Mouse (Mus musculus): ENCODE measurements around the gene Hnrnpa3. TPM values are rescaled to one million over a fixed set of nuclear protein-coding genes. Genes with fewer than 3 reads are reported as not detected.
"Not testable (repeated sequence)": the region's sequence is repeated elsewhere in the genome, so short reads cannot be mapped to it uniquely, and the experiment has no call there.

Gene Hnrnpa3
- polyA plus RNA-seq, 1 experiment from 2014 or later, result 302 TPM

DNA sequence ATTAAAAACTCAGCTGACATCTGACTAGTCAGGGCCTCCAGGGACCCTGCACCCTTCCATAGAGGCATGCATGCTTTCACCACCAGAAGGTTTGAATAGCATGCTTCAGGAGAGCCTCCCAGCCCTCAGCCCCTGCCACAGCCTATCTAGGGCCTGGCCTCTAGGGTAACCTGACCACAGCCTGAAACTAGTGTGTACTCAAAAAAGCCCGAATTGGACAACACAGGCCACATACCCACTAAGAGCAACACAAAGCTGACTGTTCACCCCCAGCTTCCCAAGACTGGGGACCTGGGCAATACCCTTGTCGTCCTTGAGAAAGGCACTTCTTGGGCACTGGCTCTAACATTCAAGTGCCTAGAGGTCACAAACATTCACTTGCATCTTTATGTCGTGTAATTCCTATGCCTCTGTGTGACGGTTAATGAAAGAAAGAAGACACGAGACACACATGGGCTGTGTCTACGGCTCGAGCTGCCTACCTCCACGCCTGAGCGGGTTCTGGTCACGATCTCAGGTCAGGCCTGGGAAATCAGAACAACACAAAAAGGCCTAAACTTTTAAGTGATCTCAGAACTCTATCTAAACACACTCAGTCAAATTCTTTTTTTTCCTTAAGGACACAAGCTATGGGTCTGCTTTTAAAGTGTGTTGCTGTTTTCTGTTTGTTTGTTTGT, 30.6 kb downstream of the Hnrnpa3 start:
- 81% methylated on average over 10 of the region's 10 CpGs for WGBS
- no peak for DNase-seq
- Histone ChIP-seq H3K27me3 (ENCODE audit: insufficient read depth, low read length) (no peaks in the 10 kb centered on the region), H3K9me3 (ENCODE audit: low read depth, low read length) (no peaks in the 10 kb centered on the region), H3K27ac (ENCODE audit: low read depth) (no peak overlapping the region), H3K4me1 (ENCODE audit: insufficient read depth) (no peaks in the 10 kb centered on the region), H3K36me3 (ENCODE audit: insufficient read depth) (no peaks in the 10 kb centered on the region; the same call in 1 of the 2 replicates), H3K4me3 (ENCODE audit: low read depth, low read length) (no peak overlapping the region), H3K4me2 (no peak overlapping the region), H3K9ac (no peak overlapping the region)
- TF ChIP-seq CTCF (IDR thresholded peaks at IDR 0.05; ENCODE audit: low read depth), result no peak
- no peak for ATAC-seq (ENCODE audit: insufficient read depth)

DNA sequence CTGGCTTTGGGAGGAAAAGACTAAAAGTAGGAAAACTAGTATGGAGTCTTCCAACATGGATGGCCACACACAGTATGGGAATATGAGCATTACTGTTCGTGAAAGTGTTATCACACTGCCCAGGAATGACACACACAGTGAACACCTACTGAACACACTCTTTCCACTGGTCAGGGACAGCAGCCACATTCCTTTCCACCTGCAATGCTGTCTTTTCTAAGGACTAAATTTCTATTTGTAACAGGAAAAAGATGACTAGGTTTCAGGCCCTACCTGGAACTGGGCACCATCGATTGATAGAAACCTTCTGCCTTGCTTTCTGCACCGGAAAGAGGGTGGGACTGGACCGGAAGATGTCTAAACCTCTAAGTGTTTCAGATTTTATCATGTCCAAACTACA, 31.6 kb downstream of the Hnrnpa3 start:
- Histone ChIP-seq H3K27me3 (ENCODE audit: insufficient read depth, low read length) (no peaks in the 10 kb centered on the region), H3K9ac (no peak overlapping the region), H3K4me3 (ENCODE audit: low read depth, low read length) (no peak overlapping the region), H3K27ac (ENCODE audit: low read depth) (no peak overlapping the region), H3K9me3 (ENCODE audit: low read depth, low read length) (no peaks in the 10 kb centered on the region), H3K36me3 (ENCODE audit: insufficient read depth) (no peaks in the 10 kb centered on the region; the same call in 1 of the 2 replicates), H3K4me2 (no peak overlapping the region), H3K4me1 (ENCODE audit: insufficient read depth) (no peaks in the 10 kb centered on the region)
- no peak for ATAC-seq (ENCODE audit: insufficient read depth)
- TF ChIP-seq CTCF (IDR thresholded peaks at IDR 0.05; ENCODE audit: low read depth), result no peak
- WGBS, result 92% methylated on average over 4 of the region's 4 CpGs
- DNase-seq, result no peak

DNA sequence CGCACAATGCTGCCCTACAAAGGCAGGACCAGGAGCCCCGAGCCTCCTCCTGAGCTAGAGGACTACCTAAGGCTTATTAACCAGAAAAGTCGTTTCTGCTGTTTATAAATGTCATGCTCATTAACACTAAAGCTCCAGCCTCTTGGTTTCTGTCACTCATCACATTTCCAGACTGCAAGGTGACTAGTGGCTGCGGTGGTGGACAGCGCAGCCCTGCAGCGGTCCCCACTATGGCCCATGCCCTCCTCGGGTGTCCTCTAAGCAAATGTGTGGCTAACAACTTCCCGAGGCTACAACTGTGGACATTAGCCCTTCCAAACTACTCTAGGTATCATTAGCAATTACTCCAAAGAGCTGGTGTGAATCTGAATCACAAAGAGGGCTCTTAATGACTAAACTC, 32.3 kb downstream of the Hnrnpa3 start:
- H3K9me3 ChIP-seq (ENCODE audit: low read depth, low read length), result no peaks in the 10 kb centered on the region
- H3K4me3 ChIP-seq (ENCODE audit: low read depth, low read length), result no peak overlapping the region
- 74% methylated on average over 8 of the region's 8 CpGs for WGBS
- no peak for DNase-seq
- H3K27me3 ChIP-seq (ENCODE audit: insufficient read depth, low read length), result no peaks in the 10 kb centered on the region
- no peaks in the 10 kb centered on the region for H3K4me1 ChIP-seq (ENCODE audit: insufficient read depth)
- no peak overlapping the region for H3K4me2 ChIP-seq
- H3K27ac ChIP-seq (ENCODE audit: low read depth), result no peak overlapping the region
- TF ChIP-seq CTCF (IDR thresholded peaks at IDR 0.05; ENCODE audit: low read depth), result no peak
- no peak overlapping the region for H3K9ac ChIP-seq
- H3K36me3 ChIP-seq (ENCODE audit: insufficient read depth), result no peaks in the 10 kb centered on the region; the same call in 1 of the 2 replicates
- no peak for ATAC-seq (ENCODE audit: insufficient read depth)

DNA sequence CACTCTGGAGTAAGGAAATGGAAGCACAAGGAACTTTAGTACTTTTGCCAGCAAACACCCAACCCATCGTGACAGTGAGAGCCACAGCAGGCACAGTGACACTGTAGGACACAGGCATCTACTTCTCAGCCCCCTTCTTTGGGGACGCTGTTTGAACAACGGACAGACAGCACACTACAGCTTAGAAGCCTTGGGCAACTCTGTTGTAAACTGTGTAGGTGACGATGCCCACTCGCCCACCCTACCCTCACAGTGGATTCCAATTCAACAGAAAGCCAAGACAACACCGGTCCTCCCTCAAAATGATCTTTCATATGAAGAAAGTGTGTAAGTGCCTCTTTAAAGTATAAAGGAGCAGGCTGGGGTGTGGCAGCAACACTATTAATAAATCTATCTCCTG, 33.3 kb downstream of the Hnrnpa3 start:
- 0 out of 2 replicates have a peak, but pooled peaks cover 7% of the 10 kb centered on the region for H3K4me1 ChIP-seq (ENCODE audit: insufficient read depth)
- no peaks in the 10 kb centered on the region for H3K27me3 ChIP-seq (ENCODE audit: insufficient read depth, low read length)
- H3K36me3 ChIP-seq (ENCODE audit: insufficient read depth), result no peaks in the 10 kb centered on the region; the same call in 1 of the 2 replicates
- no peak overlapping the region for H3K4me3 ChIP-seq (ENCODE audit: low read depth, low read length)
- H3K4me2 ChIP-seq, result no peak overlapping the region
- no peak overlapping the region for H3K9ac ChIP-seq
- no peak overlapping the region for H3K27ac ChIP-seq (ENCODE audit: low read depth)
- no peak for TF ChIP-seq CTCF (IDR thresholded peaks at IDR 0.05; ENCODE audit: low read depth)
- no peak for ATAC-seq (ENCODE audit: insufficient read depth)
- no peaks in the 10 kb centered on the region for H3K9me3 ChIP-seq (ENCODE audit: low read depth, low read length)
- DNase-seq, result no peak
- 84% methylated on average over 6 of the region's 6 CpGs for WGBS

- not testable (repeated sequence) for ATAC-seq (ENCODE audit: insufficient read depth)
- 82% methylated on average over 3 of the region's 3 CpGs for WGBS
Observed at GRCm38 (mm10) chr2:75694926-75695325, 35.9 kb downstream of the Hnrnpa3 start.

DNA sequence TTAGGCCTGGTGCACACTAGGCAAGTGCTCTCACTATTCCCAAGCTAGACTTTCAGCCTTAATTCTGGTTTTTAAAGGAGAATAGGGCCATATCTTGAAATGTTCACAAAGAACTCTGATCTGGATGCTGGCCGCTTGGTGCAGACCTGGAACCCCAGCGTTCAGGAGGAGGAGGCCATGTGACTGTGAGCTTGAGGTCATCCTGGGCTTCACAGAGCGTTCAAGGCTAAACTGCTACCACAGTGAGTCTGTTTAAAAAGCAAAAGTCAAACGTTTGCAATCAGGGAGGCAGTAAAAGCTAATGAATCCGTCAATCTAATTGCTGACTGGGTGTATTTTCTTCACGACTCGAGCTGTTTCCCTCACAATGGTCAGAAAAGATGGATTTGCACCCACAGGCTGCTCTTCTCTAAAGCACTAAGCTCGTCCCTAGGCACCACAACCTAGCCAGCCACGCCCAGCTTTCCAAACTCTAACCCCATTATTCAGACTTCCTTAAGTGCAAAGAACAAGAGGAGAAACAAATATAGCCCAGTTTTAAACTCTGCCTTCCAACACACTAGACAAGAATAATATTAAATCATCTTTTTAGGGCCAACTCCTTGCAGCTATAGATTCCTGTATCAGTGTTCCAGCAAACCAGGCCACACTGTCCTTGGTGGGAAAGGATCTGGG, 36.8 kb downstream of the Hnrnpa3 start:
- no peak overlapping the region for H3K27ac ChIP-seq (ENCODE audit: low read depth)
- 0 out of 2 replicates have a peak, but pooled peaks cover 8% of the 10 kb centered on the region for H3K4me1 ChIP-seq (ENCODE audit: insufficient read depth)
- H3K9ac ChIP-seq, result no peak overlapping the region
- H3K27me3 ChIP-seq (ENCODE audit: insufficient read depth, low read length), result no peaks in the 10 kb centered on the region
- H3K9me3 ChIP-seq (ENCODE audit: low read depth, low read length), result no peaks in the 10 kb centered on the region
- H3K4me2 ChIP-seq, result no peak overlapping the region
- ATAC-seq (ENCODE audit: insufficient read depth) (no peak), DNase-seq (no peak)
- no peak overlapping the region for H3K4me3 ChIP-seq (ENCODE audit: low read depth, low read length)
- WGBS, result 53% methylated on average over 9 of the region's 9 CpGs
- H3K36me3 ChIP-seq (ENCODE audit: insufficient read depth), result peaks cover 4% of the 10 kb centered on the region
- no peak for TF ChIP-seq CTCF (IDR thresholded peaks at IDR 0.05; ENCODE audit: low read depth)

More at GRCm38 (mm10) chr2:75694926-75695325, 35.9 kb downstream of the Hnrnpa3 start:
- not testable (repeated sequence) for H3K9ac ChIP-seq; H3K4me3 ChIP-seq (ENCODE audit: low read depth, low read length); DNase-seq; H3K36me3 ChIP-seq (ENCODE audit: insufficient read depth); H3K4me1 ChIP-seq (ENCODE audit: insufficient read depth); H3K9me3 ChIP-seq (ENCODE audit: low read depth, low read length); H3K27me3 ChIP-seq (ENCODE audit: insufficient read depth, low read length); H3K27ac ChIP-seq (ENCODE audit: low read depth); H3K4me2 ChIP-seq

DNA sequence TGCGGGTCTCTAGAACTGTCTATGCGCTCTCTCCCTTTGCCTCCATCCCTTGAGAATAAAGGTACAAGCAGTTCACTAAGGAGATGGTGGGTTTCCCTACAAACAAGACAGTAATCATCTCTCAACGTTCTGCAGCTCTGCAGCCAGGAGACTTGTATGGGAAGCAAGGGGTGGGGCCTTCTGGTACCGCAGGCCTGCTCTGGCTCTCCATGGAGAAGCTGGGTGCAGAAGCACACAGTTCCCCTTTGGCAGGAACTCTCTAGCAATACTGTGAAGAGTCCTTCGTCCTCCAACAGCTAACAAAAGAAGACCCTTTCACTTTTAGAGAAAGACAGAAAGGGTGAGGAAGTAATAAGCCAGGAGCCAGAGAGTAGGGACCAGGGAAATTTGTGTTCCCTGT, 37.3 kb downstream of the Hnrnpa3 start:
- H3K4me3 ChIP-seq (ENCODE audit: low read depth, low read length), result no peak overlapping the region
- H3K4me2 ChIP-seq, result no peak overlapping the region
- H3K27me3 ChIP-seq (ENCODE audit: insufficient read depth, low read length), result no peaks in the 10 kb centered on the region
- H3K27ac ChIP-seq (ENCODE audit: low read depth), result no peak overlapping the region
- ATAC-seq (ENCODE audit: insufficient read depth) (no peak), DNase-seq (no peak)
- WGBS, result 50% methylated on average over 5 of the region's 5 CpGs
- H3K9ac ChIP-seq, result 0 out of 2 replicates have a peak overlapping the region, but pooled peaks have one; percentile 3
- no peak for TF ChIP-seq CTCF (IDR thresholded peaks at IDR 0.05; ENCODE audit: low read depth)
- H3K36me3 ChIP-seq (ENCODE audit: insufficient read depth), result peaks cover 4% of the 10 kb centered on the region
- H3K4me1 ChIP-seq (ENCODE audit: insufficient read depth), result 0 out of 2 replicates have a peak, but pooled peaks cover 13% of the 10 kb centered on the region
- no peaks in the 10 kb centered on the region for H3K9me3 ChIP-seq (ENCODE audit: low read depth, low read length)

All from lung, embryonic 14.5 days (tissue).